3 mouse cellular contexts compared by ENCODE assay signal in genomic region chr4:132312627-132313026, GRCm38 (mm10).
TF ChIP-seq lines count a peak whose summit lies in the region.

No protein-coding gene starts in this region.

TF ChIP-seq in CH12.LX, 34 proteins besides CTCF, POLR2A, EP300 and RAD21:
- TF ChIP-seq JUN (IDR thresholded peaks at IDR 0.05; ENCODE audit: insufficient read depth, low read depth, low read length) = no peak
- peak; percentile 16; the same call in 1 of the 2 replicates for TF ChIP-seq ZKSCAN1 (IDR thresholded peaks at IDR 0.05; ENCODE audit: borderline replicate concordance, low read depth, low read length)

TF ChIP-seq in MEL, 35 proteins besides CTCF, POLR2A, EP300 and RAD21:
- TF ChIP-seq USF2 (IDR thresholded peaks at IDR 0.05; ENCODE audit: borderline replicate concordance in 1 of 2, insufficient read depth in 1 of 2, low read depth in 1 of 2, low read length in 2 of 2) = no peak
TF ChIP-seq in MEL: peak in this region for 0.

TF ChIP-seq in myocyte, 11 proteins besides CTCF, POLR2A, EP300 and RAD21:
- TF ChIP-seq TCF3 (IDR thresholded peaks at IDR 0.05; ENCODE audit: insufficient read length, low read depth) = no peak
- no peak for TF ChIP-seq USF1 (IDR thresholded peaks at IDR 0.05; ENCODE audit: low read depth)
- TF ChIP-seq POLR2AphosphoS2 (IDR thresholded peaks at IDR 0.05; ENCODE audit: insufficient read length, low read depth) = peak; percentile 60
- no peak for TF ChIP-seq TCF12 (IDR thresholded peaks at IDR 0.05; ENCODE audit: insufficient read depth, poor library complexity, severe bottlenecking)
- TF ChIP-seq MAX (IDR thresholded peaks at IDR 0.05; ENCODE audit: low read depth) = no peak
- no peak for TF ChIP-seq E2F4 (IDR thresholded peaks at IDR 0.05; ENCODE audit: insufficient read depth)
- no peak for TF ChIP-seq CEBPB (IDR thresholded peaks at IDR 0.05; ENCODE audit: insufficient read depth, poor library complexity, severe bottlenecking)
- no peak for TF ChIP-seq REST (IDR thresholded peaks at IDR 0.05; ENCODE audit: insufficient read depth, insufficient read length)
